Mouse (Mus musculus): ENCODE results near the gene Mdk.

Mdk gene

GRCm38 (mm10) chr2:91932160-91932711 lies at the start of gene Mdk:
TSS of gene Mdk (minus strand) at chr2:91932297.
- DNase-seq (ENCODE audit: extremely low read depth, low read depth), result no peak

- no peak for DNase-seq (ENCODE audit: extremely low read depth, low read depth)
These were observed 48.7 kb upstream of the Mdk start for GRCm38 (mm10) chr2:91980830-91981229.

GRCm38 (mm10) chr2:91980245-91980644 lies 48.1 kb upstream of the Mdk start:
- DNase-seq (ENCODE audit: extremely low read depth, low read depth), result no peak

- DNase-seq (ENCODE audit: extremely low read depth, low read depth), result no peak
These were observed 46.5 kb upstream of the Mdk start for GRCm38 (mm10) chr2:91978547-91978946.

- no peak for DNase-seq (ENCODE audit: extremely low read depth, low read depth)
These were observed 45.9 kb upstream of the Mdk start for GRCm38 (mm10) chr2:91977960-91978359.

GRCm38 (mm10) chr2:91975581-91976541 lies 43.8 kb upstream of the Mdk start, which contains the start of gene Dgkz:
TSS of gene Dgkz (minus strand) at chr2:91975864.
- DNase-seq (ENCODE audit: extremely low read depth, low read depth), result no peak

- DNase-seq (ENCODE audit: extremely low read depth, low read depth), result no peak
These were observed 41.5 kb upstream of the Mdk start for GRCm38 (mm10) chr2:91973416-91974135.

- no peak for DNase-seq (ENCODE audit: extremely low read depth, low read depth)
These were observed 40.0 kb upstream of the Mdk start for GRCm38 (mm10) chr2:91972121-91972566.

GRCm38 (mm10) chr2:91971231-91972097 lies 39.4 kb upstream of the Mdk start:
- DNase-seq (ENCODE audit: extremely low read depth, low read depth), result no peak

GRCm38 (mm10) chr2:91967962-91968361 lies 35.9 kb upstream of the Mdk start:
- DNase-seq (ENCODE audit: extremely low read depth, low read depth), result no peak

- DNase-seq (ENCODE audit: extremely low read depth, low read depth), result no peak
These were observed 34.3 kb upstream of the Mdk start for GRCm38 (mm10) chr2:91966367-91966766.

GRCm38 (mm10) chr2:91965417-91965816 lies 33.3 kb upstream of the Mdk start:
- no peak for DNase-seq (ENCODE audit: extremely low read depth, low read depth)

GRCm38 (mm10) chr2:91964610-91965204 lies 32.6 kb upstream of the Mdk start:
- DNase-seq (ENCODE audit: extremely low read depth, low read depth), result no peak

- DNase-seq (ENCODE audit: extremely low read depth, low read depth), result peak; percentile 62
These were observed 31.4 kb upstream of the Mdk start for GRCm38 (mm10) chr2:91963443-91963932.

- DNase-seq (ENCODE audit: extremely low read depth, low read depth), result no peak
These were observed 30.8 kb upstream of the Mdk start for GRCm38 (mm10) chr2:91962864-91963401.

GRCm38 (mm10) chr2:91961901-91962761 lies 30.0 kb upstream of the Mdk start:
- DNase-seq (ENCODE audit: extremely low read depth, low read depth), result no peak

- no peak for DNase-seq (ENCODE audit: extremely low read depth, low read depth)
These were observed 28.4 kb upstream of the Mdk start for GRCm38 (mm10) chr2:91960459-91960858.

- no peak for DNase-seq (ENCODE audit: extremely low read depth, low read depth)
These were observed 27.7 kb upstream of the Mdk start for GRCm38 (mm10) chr2:91959544-91960410.
